Comparison of ENCODE assay signal across 14 mouse cellular contexts in the genomic region with DNA sequence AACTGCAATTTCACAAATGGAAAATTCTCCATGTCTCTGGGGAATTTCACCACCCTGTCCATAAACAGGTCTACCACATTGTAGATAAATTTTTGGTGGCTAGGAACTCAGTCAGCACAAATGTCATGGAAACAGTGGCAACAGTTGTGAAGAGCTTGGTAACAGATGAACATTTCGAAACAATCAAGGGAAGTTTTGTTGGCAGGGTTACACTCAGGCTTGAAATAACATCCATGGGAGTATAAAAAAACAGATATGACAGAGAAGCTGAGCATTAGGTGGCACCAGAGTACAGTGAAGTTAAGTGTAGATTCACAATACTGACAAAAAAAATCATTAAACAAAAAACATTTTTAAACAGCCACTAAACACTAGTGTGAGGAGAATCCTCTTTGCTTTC. TPM values are rescaled to one million over a fixed set of nuclear protein-coding genes. Genes with fewer than 3 reads are reported as not detected.
DNase-seq lines count a peak whose midpoint lies in the region; ATAC-seq and TF ChIP-seq lines count a peak whose summit lies in the region.
"Had no signal": no experiment of that assay in that cellular context is flagged by ENCODE, and none has a peak within 500 bp of the region (broad histone marks: within the 10 kb centered on the region; RNA-seq: fewer than 3 reads in every experiment).

No protein-coding gene starts in this region.

- peak; percentile 91 for DNase-seq in heart, adult 11 months
- DNase-seq in heart, postnatal 36 days: no peak
- DNase-seq in lung, embryonic 14.5 days: peak; percentile 2
- no peak for DNase-seq in lung, adult 2 months
- no peak for DNase-seq in stomach, postnatal 0 days (ENCODE audit: low spot score)
- no peak for DNase-seq in right cerebral cortex, postnatal 25 days
- DNase-seq: cerebellum, adult 9-11 months; kidney, adult 8-10 months; thymus, adult 2 months had no signal

- H3K4me1 ChIP-seq in lung, embryonic 14.5 days (ENCODE audit: insufficient read depth): no peaks in the 10 kb centered on the region
- H3K4me1 ChIP-seq in lung, adult 2 months (ENCODE audit: control insufficient read depth, insufficient read depth, low read length): no peaks in the 10 kb centered on the region
- H3K4me1 ChIP-seq in heart, embryonic 16.5 days (ENCODE audit: control insufficient read depth, insufficient read depth, low read length): no peaks in the 10 kb centered on the region
- H3K4me1 ChIP-seq in stomach, postnatal 0 days (replicated peaks; ENCODE audit: control insufficient read depth, insufficient read depth): no peaks in the 10 kb centered on the region
- H3K4me1 ChIP-seq: embryonic facial prominence, embryonic 10.5 days; liver, embryonic 15.5 days; midbrain, embryonic 10.5 days had no signal

- H3K4me2 ChIP-seq in lung, embryonic 14.5 days: no peak overlapping the region
- H3K4me2 ChIP-seq in heart, embryonic 16.5 days (ENCODE audit: low read depth, low read length): no peak overlapping the region
- no peak overlapping the region for H3K4me2 ChIP-seq in stomach, postnatal 0 days (replicated peaks; ENCODE audit: low read depth)
- H3K4me2 ChIP-seq: hindbrain, embryonic 14.5 days; liver, embryonic 15.5 days had no signal

- H3K36me3 ChIP-seq in lung, embryonic 14.5 days (ENCODE audit: insufficient read depth): no peaks in the 10 kb centered on the region
- H3K36me3 ChIP-seq in heart, embryonic 16.5 days (ENCODE audit: control insufficient read depth, insufficient read depth): no peaks in the 10 kb centered on the region
- no peaks in the 10 kb centered on the region for H3K36me3 ChIP-seq in stomach, postnatal 0 days (ENCODE audit: control insufficient read depth, insufficient read depth, low read length)
- H3K36me3 ChIP-seq: embryonic facial prominence, embryonic 10.5 days; liver, embryonic 15.5 days; midbrain, embryonic 10.5 days had no signal

- 71% methylated on average over 1 of the region's 1 CpGs for WGBS in lung, embryonic 14.5 days
- WGBS in lung, adult 2 months: 44% methylated on average over 1 of the region's 1 CpGs
- WGBS in heart, embryonic 16.5 days: 63% methylated on average over 1 of the region's 1 CpGs
- 82% methylated on average over 1 of the region's 1 CpGs for WGBS in stomach, postnatal 0 days

- intact Hi-C loops in heart, postnatal 36 days (cut with DNase I): no loop called here

- H3K27me3 ChIP-seq in lung, embryonic 14.5 days (ENCODE audit: insufficient read depth, low read length): no peaks in the 10 kb centered on the region
- no peaks in the 10 kb centered on the region for H3K27me3 ChIP-seq in heart, embryonic 16.5 days (ENCODE audit: control insufficient read depth, insufficient read depth, low read length)
- no peaks in the 10 kb centered on the region for H3K27me3 ChIP-seq in stomach, postnatal 0 days (ENCODE audit: control insufficient read depth, insufficient read depth, low read length)
- H3K27me3 ChIP-seq: liver, embryonic 15.5 days had no signal

- H3K9ac ChIP-seq in lung, embryonic 14.5 days: no peak overlapping the region
- no peak overlapping the region for H3K9ac ChIP-seq in heart, embryonic 16.5 days (ENCODE audit: low read length)
- no peak overlapping the region for H3K9ac ChIP-seq in stomach, postnatal 0 days (ENCODE audit: low read length)
- H3K9ac ChIP-seq: hindbrain, embryonic 14.5 days; liver, embryonic 15.5 days had no signal

- TF ChIP-seq EP300 in stomach, postnatal 0 days (optimal IDR thresholded peaks at IDR 0.05): no peak

- no peak for ATAC-seq in lung, embryonic 14.5 days (ENCODE audit: insufficient read depth)
- peak; percentile 32; the same call in 1 of the 2 replicates for ATAC-seq in heart, embryonic 16.5 days (replicated peaks; ENCODE audit: extremely low read depth, insufficient read depth, low FRiP score)
- no peak for ATAC-seq in stomach, postnatal 0 days (ENCODE audit: low FRiP score, low TSS enrichment)

- TF ChIP-seq POLR2A in lung, adult 2 months (IDR thresholded peaks at IDR 0.05; ENCODE audit: borderline replicate concordance, extremely low read depth, low read depth, low read length): no peak

- no peak for TF ChIP-seq CTCF in lung, embryonic 14.5 days (IDR thresholded peaks at IDR 0.05; ENCODE audit: low read depth)
- no peak for TF ChIP-seq CTCF in lung, adult 2 months (IDR thresholded peaks at IDR 0.05; ENCODE audit: insufficient read depth, low read length)
- TF ChIP-seq CTCF in stomach, postnatal 0 days (IDR thresholded peaks at IDR 0.05; ENCODE audit: low read depth): peak; percentile 17; the same call in 1 of the 2 replicates

- no peaks in the 10 kb centered on the region for H3K9me3 ChIP-seq in lung, embryonic 14.5 days (ENCODE audit: low read depth, low read length)
- no peaks in the 10 kb centered on the region for H3K9me3 ChIP-seq in heart, embryonic 16.5 days (replicated peaks; ENCODE audit: control insufficient read depth, low read length)
- no peaks in the 10 kb centered on the region for H3K9me3 ChIP-seq in stomach, postnatal 0 days (ENCODE audit: control insufficient read depth, low read length)
- H3K9me3 ChIP-seq: embryonic facial prominence, embryonic 10.5 days; liver, embryonic 15.5 days; midbrain, embryonic 10.5 days had no signal

- H3K27ac ChIP-seq in lung, embryonic 14.5 days (ENCODE audit: low read depth): no peak overlapping the region
- no peak overlapping the region for H3K27ac ChIP-seq in heart, embryonic 16.5 days (ENCODE audit: low read length)
- no peak overlapping the region for H3K27ac ChIP-seq in stomach, postnatal 0 days (replicated peaks)
- H3K27ac ChIP-seq: embryonic facial prominence, embryonic 10.5 days; hindbrain, embryonic 14.5 days; liver, embryonic 15.5 days; midbrain, embryonic 10.5 days had no signal

- no peak overlapping the region for H3K4me3 ChIP-seq in lung, embryonic 14.5 days (ENCODE audit: low read depth, low read length)
- no peak overlapping the region for H3K4me3 ChIP-seq in lung, adult 2 months (replicated peaks; ENCODE audit: extremely low read depth, low read depth, low read length)
- no peak overlapping the region for H3K4me3 ChIP-seq in heart, embryonic 16.5 days (ENCODE audit: low read length)
- no peak overlapping the region for H3K4me3 ChIP-seq in stomach, postnatal 0 days (ENCODE audit: low read depth, low read length)
- H3K4me3 ChIP-seq: embryonic facial prominence, embryonic 10.5 days; liver, embryonic 15.5 days; midbrain, embryonic 10.5 days had no signal

RNA-seq across cellular contexts. Expression of gene Mctp1, which starts 26.3 kb away (rescaled TPM):
- 1 to 10 TPM; 2.7 to 2.9 TPM for total RNA-seq in heart, postnatal 36 days (2021)
- 0.64 and 0.82 TPM in 2 replicates for polyA plus RNA-seq in lung, embryonic 14.5 days (2014; fragmentation: Nextera tagmentation; extraction: Ambion mirVana)
- polyA plus RNA-seq in lung, adult 2 months (2012; rRNA removed): 1.7 and 3.0 TPM in 2 replicates
- 0.65 and 0.71 TPM in 2 replicates for polyA plus RNA-seq in heart, embryonic 16.5 days (2015; fragmentation: Nextera tagmentation; extraction: Ambion mirVana)
- polyA plus RNA-seq in stomach, postnatal 0 days (2015; fragmentation: Nextera tagmentation; extraction: Ambion mirVana): 1.1 and 1.2 TPM in 2 replicates

Comparison
In these comparisons a context has a peak if more than half of its experiments do, and no peak if none do; other contexts are left out.
1. DNase-seq: peak in heart, adult 11 months (single experiment) and lung, embryonic 14.5 days (single experiment); none in heart, postnatal 36 days (0 of 2), lung, adult 2 months (single experiment), stomach, postnatal 0 days (single experiment) and right cerebral cortex, postnatal 25 days (single experiment).